Mouse (Mus musculus) 3T3-L1 (cell line): Measurements from ENCODE around the gene Fgfr3.

Experiments used
- DNase-seq: peaks from one replicate; pipeline ENCODE4 v3.0.0-alpha.2; 2015; ENCODE audit warnings: low read depth, low spot score

The Fgfr3 gene

DNA sequence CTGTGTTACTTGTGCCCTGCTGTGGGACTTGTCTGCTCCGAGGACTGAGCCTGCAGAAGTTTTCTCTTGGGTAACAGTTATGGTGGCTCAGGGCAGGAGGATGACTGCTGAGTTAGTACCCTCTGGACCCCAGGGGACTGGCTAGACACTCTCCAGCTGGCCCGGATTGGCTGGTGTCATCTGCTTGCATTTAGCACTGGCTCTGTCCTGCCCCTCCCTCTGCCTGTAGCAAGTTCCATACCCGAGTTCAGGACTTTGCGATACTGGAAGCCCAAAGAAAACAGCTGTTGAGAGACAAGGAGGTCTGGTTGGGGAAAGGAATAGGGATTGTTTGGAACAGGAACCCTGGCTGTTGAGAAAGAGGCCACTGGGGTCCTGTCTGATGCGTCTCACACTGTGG is 9.0 kb downstream of the Fgfr3 start:
- no peak for DNase-seq

DNA sequence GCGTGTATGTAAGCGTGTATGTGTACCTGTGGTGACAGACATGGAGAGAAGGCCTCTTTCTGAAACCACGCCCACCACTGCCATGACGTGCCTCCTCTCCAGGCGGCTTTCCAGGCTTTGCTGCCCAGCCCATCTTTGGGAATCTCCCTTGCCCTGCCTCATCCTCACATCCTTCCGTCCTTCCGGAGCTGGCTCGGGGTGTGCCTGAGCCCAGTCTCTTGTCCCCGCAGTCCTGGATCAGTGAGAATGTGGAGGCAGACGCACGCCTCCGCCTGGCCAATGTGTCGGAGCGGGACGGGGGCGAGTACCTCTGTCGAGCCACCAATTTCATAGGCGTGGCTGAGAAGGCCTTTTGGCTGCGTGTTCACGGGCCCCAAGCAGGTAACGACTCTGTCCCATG is 9.6 kb downstream of the Fgfr3 start:
- no peak for DNase-seq

DNA sequence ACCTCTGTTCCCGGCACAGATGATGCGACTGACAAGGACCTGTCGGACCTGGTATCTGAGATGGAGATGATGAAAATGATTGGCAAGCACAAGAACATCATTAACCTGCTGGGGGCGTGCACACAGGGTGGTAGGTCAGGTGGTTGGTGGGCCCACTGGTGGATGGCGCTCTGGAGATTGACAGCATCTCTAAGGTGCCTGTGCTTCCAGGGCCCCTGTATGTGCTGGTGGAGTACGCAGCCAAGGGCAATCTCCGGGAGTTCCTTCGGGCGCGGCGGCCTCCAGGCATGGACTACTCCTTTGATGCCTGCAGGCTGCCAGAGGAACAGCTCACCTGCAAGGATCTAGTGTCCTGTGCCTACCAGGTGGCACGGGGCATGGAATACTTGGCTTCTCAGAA is 12.4 kb downstream of the Fgfr3 start:
- DNase-seq, result no peak

DNA sequence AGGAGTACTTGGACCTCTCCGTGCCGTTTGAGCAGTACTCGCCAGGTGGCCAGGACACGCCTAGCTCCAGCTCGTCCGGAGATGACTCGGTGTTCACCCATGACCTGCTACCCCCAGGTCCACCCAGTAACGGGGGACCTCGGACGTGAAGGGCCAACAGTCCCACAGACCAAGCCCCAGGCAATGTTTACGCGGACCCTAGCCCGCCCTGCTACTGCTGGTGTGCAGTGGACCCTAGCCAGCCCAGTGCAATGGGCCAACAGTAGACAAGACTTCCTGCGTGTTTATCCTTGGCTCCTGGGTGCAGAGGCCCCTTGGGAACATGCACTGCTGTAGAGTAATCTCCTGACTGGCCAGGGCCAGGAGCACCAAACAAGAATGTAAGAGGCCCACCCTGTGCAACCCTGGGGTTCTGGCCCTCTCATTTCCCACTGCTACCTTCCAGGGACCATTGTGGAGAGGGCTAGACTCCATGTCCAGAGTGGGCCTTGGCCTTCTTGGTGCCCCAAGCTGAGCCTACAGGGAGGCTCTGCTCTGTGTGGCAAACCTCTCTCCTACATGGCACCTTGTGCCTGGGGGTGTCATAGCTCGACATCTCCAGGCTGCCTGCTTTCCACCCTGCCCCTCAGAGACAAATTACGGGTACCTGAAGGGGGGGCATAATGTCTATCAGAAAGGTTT is 14.1 kb downstream of the Fgfr3 start:
- no peak for DNase-seq

DNA sequence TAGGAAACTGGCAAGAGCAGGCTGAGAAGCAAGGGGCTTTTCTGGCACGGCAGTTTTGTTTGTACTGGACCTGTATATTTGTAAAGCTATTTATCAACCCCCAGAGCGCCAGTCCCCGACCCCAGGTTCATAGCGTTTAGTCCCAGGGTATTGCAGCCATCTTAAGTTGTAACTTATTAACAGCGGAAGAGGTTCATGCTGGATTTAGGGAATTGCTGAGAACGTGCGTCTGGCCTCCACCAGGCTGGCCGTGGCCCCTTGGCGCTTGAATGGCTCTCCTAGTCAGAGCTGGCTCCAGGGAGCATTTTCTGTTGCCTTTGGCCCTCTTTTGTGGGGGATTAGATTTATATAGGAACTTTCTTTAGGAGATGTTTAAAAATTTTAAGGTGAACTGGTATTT is 14.8 kb downstream of the Fgfr3 start:
- DNase-seq, result no peak

DNA sequence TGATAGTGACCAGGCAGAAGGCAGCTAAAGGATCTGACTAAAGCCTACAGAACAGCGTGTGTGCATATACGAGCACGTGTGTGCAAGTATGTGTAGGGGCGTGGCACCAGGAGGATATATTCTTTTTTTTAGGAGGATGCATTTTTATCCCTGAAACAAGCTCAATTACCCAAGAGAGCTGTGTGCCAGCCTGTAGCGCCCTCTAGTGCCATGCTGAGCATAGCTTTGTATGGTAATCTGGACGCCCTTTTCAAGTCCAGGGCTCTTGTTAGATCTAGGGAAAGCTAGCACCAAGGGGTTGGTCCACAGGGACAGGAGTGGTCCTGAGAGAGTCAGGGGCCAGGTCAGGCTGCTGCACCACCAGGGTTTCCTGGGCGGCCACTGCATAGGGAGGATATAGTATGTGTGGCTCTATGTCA is 16.4 kb downstream of the Fgfr3 start:
- peak; percentile 80 for DNase-seq

DNA sequence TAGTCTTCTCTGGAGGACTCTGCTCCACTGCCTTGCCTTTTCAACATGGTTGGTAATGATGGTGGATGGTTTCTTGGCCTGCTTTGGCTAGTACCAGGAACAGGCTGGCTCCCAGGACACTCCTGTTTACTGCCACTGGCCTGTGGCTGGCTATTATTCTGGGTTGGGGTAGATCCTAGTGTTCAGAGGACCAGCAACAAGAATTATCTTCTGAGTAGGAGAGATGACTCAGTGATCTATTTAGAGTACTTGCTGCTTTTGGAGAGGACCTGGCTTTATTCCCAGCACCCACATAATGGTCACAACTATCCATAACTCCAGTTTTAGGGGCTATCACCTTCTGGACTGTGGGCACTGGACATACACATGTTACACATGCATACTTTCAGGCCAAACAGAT is 16.9 kb downstream of the Fgfr3 start:
- no peak for DNase-seq

DNA sequence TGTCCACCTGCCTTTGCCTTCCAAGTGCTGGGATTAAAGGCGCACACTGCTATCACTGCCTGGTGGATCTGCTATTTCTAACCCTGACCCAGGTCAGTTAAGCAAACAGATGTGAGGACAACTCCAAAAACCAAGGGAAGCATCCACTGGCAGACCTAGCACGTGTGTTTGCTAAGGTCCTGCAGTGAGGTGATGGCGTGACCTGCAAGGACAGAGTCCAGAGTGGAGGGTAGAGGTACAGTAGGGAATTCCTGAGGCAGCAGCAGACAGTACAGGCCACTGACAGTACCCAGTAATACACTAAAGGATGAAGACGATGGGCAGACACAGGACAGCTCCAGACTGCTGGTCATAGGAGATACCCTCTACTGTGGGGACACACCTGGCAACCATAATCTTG is 19.1 kb downstream of the Fgfr3 start:
- no peak for DNase-seq

DNA sequence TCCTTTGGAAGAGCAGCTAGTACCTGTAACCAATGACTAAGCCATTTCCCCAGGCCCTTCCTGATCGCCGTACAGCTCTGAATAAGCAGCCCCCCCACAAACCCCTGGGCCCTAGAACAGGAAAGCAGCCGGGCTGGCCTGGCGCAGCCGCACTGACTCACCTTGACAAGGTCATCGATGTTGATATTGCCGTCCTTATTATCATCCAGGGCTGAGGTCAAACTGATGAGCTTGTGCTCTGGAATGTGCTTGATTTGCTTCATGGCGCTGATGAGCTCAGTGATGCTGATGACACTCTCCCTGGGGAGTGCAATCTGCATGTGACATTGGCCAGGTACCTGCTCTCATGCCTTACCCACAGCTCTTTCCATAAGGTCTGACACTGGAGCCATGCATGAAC is 22.0 kb downstream of the Fgfr3 start:
- no peak for DNase-seq

DNA sequence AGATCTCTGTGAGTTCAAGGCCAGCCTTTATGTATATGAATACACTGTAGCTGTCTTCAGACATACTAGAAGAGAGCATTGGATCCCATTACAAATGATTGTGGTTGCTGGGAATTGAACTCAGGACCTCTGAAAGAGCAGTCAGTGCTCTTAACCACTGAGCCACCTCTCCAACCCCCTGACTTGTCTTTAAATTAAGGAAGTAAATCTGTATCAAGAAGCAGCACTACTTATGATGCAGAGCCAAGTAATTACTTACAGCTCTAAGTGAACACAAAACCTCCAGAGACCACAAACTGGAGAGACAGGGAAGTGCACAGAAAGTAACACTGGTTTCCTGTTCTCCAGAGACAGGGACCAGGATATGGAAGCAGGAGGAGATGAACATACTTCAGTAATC is 55.7 kb downstream of the Fgfr3 start:
- no peak for DNase-seq

DNA sequence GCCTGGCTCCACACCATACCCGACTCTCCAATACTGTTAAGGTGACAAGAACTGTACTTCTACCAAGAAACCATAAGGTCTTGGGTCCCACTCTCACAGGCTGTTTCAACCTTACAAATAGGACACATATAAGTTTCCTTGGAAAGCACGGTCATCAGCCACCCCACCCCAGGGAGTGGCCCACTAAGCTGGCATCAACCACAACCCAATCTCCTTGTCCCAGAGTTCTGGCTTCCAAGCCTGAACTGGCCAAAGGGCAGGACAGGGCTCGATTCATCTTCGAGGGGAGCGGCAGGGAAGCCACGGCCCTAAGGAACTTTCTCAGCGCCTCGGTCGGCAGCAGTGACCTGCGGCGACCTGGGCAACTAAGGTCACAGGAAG is 60.5 kb downstream of the Fgfr3 start:
- DNase-seq, result no peak

DNA sequence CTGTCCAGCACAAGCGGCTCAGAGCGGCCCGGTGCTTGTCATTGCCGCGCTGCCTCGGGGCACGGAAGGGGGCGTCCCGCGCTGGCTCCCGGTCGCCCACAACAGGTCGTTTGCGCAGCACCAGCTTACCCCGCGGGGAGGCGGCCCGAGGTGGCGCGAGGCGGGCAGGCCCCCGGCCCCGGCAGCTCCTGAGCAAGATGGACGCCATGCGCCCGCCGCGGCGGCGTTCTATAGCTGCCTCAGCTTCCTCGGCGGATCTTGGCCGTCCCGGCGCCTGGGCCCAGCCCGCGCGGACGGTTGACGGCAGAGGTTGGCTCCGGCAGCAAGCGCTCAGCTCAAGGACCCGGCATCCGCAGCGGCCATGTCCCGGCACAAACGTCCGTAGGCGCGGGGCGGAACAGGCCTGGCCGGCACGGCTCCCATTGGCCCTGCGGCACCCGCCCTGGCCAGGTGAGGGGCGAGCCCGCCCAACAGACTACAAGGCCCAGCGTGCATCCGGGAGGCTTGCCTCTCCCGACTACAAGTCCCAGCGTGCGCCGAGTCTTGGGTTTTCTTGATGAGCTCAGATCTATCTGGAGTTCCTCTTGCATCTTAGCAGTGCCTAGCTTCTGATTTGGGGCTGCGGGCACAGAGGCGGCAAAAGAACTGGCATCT is 61.0 kb downstream of the Fgfr3 start, which contains the start of gene Letm1:
Gene Letm1, minus strand, starts transcription at position 473 of the 654 bp plus-strand sequence.
- peak; percentile 97 for DNase-seq

DNA sequence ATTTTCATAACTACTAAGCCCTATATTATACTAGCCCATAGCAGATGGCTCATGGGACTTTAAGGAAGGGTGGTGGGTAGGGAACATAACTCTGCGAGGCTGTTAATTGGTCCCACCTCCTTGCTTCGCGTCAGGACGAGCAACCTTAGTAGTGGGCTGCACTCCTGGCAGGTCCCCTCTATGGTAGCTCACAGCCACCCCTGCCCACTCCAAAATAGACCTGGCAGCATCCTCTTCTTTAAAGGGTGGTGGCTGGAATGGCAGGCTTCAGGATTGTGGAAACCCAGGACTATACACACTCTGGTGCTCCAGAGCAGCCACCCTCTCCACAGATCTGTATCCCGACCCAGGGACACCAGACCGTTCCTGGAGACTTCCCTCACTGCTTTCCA is 61.5 kb downstream of the Fgfr3 start:
- DNase-seq, result no peak
